Mouse (Mus musculus) C2C12 (cell line): ENCODE data around the gene Litaf.

Experiments
- CEBPB ChIP-seq: IDR thresholded peaks from one replicate; pipeline ENCODE4 v1.6.1; 2011; ENCODE audit warnings: low read depth, mild to moderate bottlenecking, control low read depth, moderate library complexity
- CTCF ChIP-seq: IDR thresholded peaks from one replicate; pipeline ENCODE4 v1.5.1; 2011; ENCODE audit not compliant: control insufficient read depth, insufficient read depth, insufficient read length

GRCm38 (mm10) chr16:10936700-10937319, 129.1 kb downstream of the Litaf start:
- TF ChIP-seq CTCF (no peak), CEBPB (no peak)
